Comparison of ENCODE assay signal across 13 mouse cellular contexts in the genomic region with DNA sequence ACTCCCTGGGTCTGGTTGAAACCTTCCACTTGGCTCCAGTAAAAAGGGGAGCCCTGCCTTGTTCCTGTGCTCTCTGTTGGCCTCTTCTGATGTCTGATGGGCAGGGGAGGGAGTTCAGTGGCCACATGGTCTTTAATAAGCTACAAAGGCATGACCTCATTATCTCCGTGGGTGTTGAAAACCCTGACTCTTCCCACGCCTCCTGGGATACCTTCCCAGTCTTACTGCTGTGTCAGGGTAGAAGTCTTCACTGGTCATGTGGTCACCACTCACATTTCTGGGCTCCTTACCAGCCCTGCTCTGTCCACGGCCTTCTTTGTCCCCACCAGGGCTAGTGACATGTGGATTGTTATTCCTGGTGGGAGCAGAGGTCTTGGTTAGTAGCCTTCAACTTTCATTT. TPM values are rescaled to one million over a fixed set of nuclear protein-coding genes. Genes with fewer than 3 reads are reported as not detected.
DNase-seq lines count a peak whose midpoint lies in the region; ATAC-seq and TF ChIP-seq lines count a peak whose summit lies in the region.
"Had no signal": no experiment of that assay in that cellular context is flagged by ENCODE, and none has a peak within 500 bp of the region (broad histone marks: within the 10 kb centered on the region; RNA-seq: fewer than 3 reads in every experiment).

No protein-coding gene starts in this region.

- H3K9ac ChIP-seq in heart, embryonic 15.5 days, result no peak overlapping the region
- H3K9ac ChIP-seq: intestine, embryonic 15.5 days; midbrain, embryonic 12.5 days had no signal

- H3K36me3 ChIP-seq in heart, embryonic 15.5 days, result no peaks in the 10 kb centered on the region
- H3K36me3 ChIP-seq: intestine, embryonic 15.5 days; midbrain, embryonic 12.5 days had no signal

- DNase-seq in gastrocnemius, postnatal 14 days, result peak; percentile 55
- DNase-seq in gastrocnemius, postnatal 4 days (ENCODE audit: low spot score in 2 of 2), result no peak
- DNase-seq in Patski (ENCODE audit: low read depth, low spot score), result peak; percentile 79
- DNase-seq in kidney, postnatal 10 days, result peak; percentile 37
- no peak for DNase-seq in adrenal gland, postnatal 10 days
- no peak for DNase-seq in embryo, embryonic 10.5 days (ENCODE audit: low spot score)
- no peak for DNase-seq in cerebellum, postnatal 36 days
- DNase-seq: adrenal gland, adult 8-10 months; cerebellum, postnatal 10 days; liver had no signal

- peak; percentile 82 for ATAC-seq in Patski
- ATAC-seq in heart, embryonic 15.5 days (replicated peaks; ENCODE audit: insufficient number of reproducible peaks, insufficient read depth, low FRiP score, low read depth), result peak; percentile 50; the same call in 1 of the 2 replicates
- ATAC-seq: intestine, embryonic 15.5 days had no signal

- H3K4me1 ChIP-seq in heart, embryonic 15.5 days (replicated peaks), result peaks cover 57% of the 10 kb centered on the region

- H3K27me3 ChIP-seq in Patski, result no peaks in the 10 kb centered on the region
- no peaks in the 10 kb centered on the region for H3K27me3 ChIP-seq in heart, embryonic 15.5 days
- H3K27me3 ChIP-seq: intestine, embryonic 15.5 days; midbrain, embryonic 12.5 days had no signal

- CTCF ChIA-PET in Patski (lab: Charles Lee), result no interaction called here

- no peak overlapping the region for H3K4me3 ChIP-seq in heart, embryonic 15.5 days
- H3K4me3 ChIP-seq: intestine, embryonic 15.5 days; midbrain, embryonic 12.5 days had no signal

- in situ Hi-C loops in Patski (cut with MboI; ENCODE audit: low pct_unique_long_range_greater_than_20kb), result no loop called here

- no peaks in the 10 kb centered on the region for H3K9me3 ChIP-seq in heart, embryonic 15.5 days (replicated peaks)
- H3K9me3 ChIP-seq: intestine, embryonic 15.5 days; midbrain, embryonic 12.5 days had no signal

- POLR2A ChIA-PET in Patski (lab: Charles Lee), result interaction anchor here (0.7 to 1.7 kb wide), 2 partner anchors 11 to 12 kb away, joined by 3 to 5 read pairs; a partner anchor contains a TSS

- no peak overlapping the region for H3K27ac ChIP-seq in heart, embryonic 15.5 days
- H3K27ac ChIP-seq: intestine, embryonic 15.5 days; midbrain, embryonic 12.5 days had no signal

- 30% methylated on average over 3 of the region's 3 CpGs for WGBS in heart, embryonic 15.5 days

- no peak for TF ChIP-seq CTCF in Patski (IDR thresholded peaks at IDR 0.05)

- intact Hi-C loops in gastrocnemius, postnatal 14 days (cut with DNase I; ENCODE audit: low total_unique reads), result no loop called here

- H3K4me2 ChIP-seq in heart, embryonic 15.5 days, result no peak overlapping the region
- H3K4me2 ChIP-seq: intestine, embryonic 15.5 days; midbrain, embryonic 12.5 days had no signal

RNA-seq across cellular contexts. Expression of a gene that starts 11.3 kb away (rescaled TPM):
- 10 to 100 TPM in 1 of 2 experiments, 1 to 10 TPM in 1; 8.2 to 10.0 TPM for total RNA-seq in gastrocnemius, postnatal 14 days (2021)
- total RNA-seq in gastrocnemius, postnatal 4 days (2021), result 10 to 100 TPM; 21.0 TPM
- polyA plus RNA-seq in Patski (2021), result 25.3 TPM
- polyA plus RNA-seq in heart, embryonic 15.5 days (2015; fragmentation: Nextera tagmentation; extraction: Ambion mirVana), result 7.1 and 8.9 TPM in 2 replicates
- total RNA-seq in adrenal gland, postnatal 10 days (2021), result 10 to 100 TPM; 28.8 to 30.7 TPM

Comparison
In these comparisons a context has a peak if more than half of its experiments do, and no peak if none do; other contexts are left out.
1. DNase-seq: peak in gastrocnemius, postnatal 14 days (single experiment), Patski (single experiment) and kidney, postnatal 10 days (single experiment); none in gastrocnemius, postnatal 4 days (0 of 2), adrenal gland, postnatal 10 days (single experiment), embryo, embryonic 10.5 days (single experiment) and cerebellum, postnatal 36 days (0 of 2).